Mouse (Mus musculus): ENCODE results near the gene L3mbtl1.
A peak's percentile ranks its signal among the peaks of the same experiment; 100 is the strongest.

DNA sequence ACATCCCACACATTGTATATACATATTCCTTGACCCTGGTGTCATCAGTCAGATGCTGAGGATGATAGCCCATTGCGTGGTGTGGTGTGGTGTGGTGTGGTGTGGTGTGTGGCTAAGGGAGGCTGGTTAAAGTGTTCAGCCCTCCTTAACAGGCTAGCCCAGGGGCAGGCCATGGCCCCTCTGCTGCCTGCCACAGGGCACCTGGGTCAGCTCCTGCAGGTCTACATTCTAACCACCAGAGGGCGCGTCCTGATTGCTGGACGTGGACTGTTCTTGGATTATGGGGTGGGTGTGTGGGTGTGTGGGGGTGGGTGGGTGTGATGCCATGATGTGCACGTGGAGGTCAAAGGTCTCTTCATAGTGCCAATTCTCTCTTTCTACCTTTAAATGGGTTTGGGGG, 25.1 kb downstream of the L3mbtl1 start:
- peak; percentile 87 for TF ChIP-seq CTCF (IDR thresholded peaks at IDR 0.05; ENCODE audit: low read depth)
- no peak for TF ChIP-seq EP300 (IDR thresholded peaks at IDR 0.05; ENCODE audit: low read depth)

Data from heart, postnatal 0 days (tissue).